Mouse (Mus musculus) hindbrain, embryonic 15.5 days (tissue): ENCODE data around the gene Agxt2. TPM values are rescaled to one million over a fixed set of nuclear protein-coding genes. Genes with fewer than 3 reads are reported as not detected.

ENCODE experiments used
- ATAC-seq: fragments of 200-750 bp; cut with Nextera tagmentation; 2 replicates; pipeline ENCODE4 v1.8.0; 2017; ENCODE audit warnings: low read depth, moderate number of reproducible peaks, moderate TSS enrichment; ENCODE audit not compliant: low FRiP score
- H3K27ac ChIP-seq: fragments of 300-500 bp; sonication (generic); replicated peaks from 2 replicates; pipeline ENCODE4 v1.5.1; 2015; ENCODE audit warnings: mild to moderate bottlenecking, inconsistent platforms
- H3K27me3 ChIP-seq: fragments of 300-500 bp; sonication (generic); 2 replicates; pipeline ENCODE4 v1.6.1; 2015; ENCODE audit warnings: control low read depth, inconsistent platforms
- H3K36me3 ChIP-seq: fragments of 300-500 bp; sonication (generic); 2 replicates; pipeline ENCODE4 v1.6.1; 2015; ENCODE audit warnings: control low read depth, inconsistent platforms
- H3K4me1 ChIP-seq: fragments of 300-500 bp; sonication (generic); replicated peaks from 2 replicates; pipeline ENCODE4 v1.6.1; 2015; ENCODE audit warnings: control low read depth, inconsistent platforms
- H3K4me2 ChIP-seq: fragments of 300-500 bp; sonication (generic); 2 replicates; pipeline ENCODE4 v1.6.1; 2015; ENCODE audit warnings: moderate library complexity, mild to moderate bottlenecking, inconsistent platforms
- H3K4me3 ChIP-seq: fragments of 300-500 bp; sonication (generic); 2 replicates; pipeline ENCODE4 v1.5.1; 2015; ENCODE audit warnings: mild to moderate bottlenecking, inconsistent platforms
- H3K9ac ChIP-seq: fragments of 300-500 bp; sonication (generic); 2 replicates; pipeline ENCODE4 v1.6.1; 2015; ENCODE audit warnings: inconsistent platforms
- H3K9me3 ChIP-seq: fragments of 300-500 bp; sonication (generic); 2 replicates; pipeline ENCODE4 v1.6.1; 2016; ENCODE audit warnings: control low read depth, inconsistent platforms
- WGBS: fragments of 180-500 bp; shearing (Covaris S2); methylation state at CpG from one replicate; pipeline ENCODE4 v1.1.7; 2015; 5-methylcytosine and 5-hydroxymethylcytosine counted together
- polyA plus RNA-seq: library from polyadenylated mRNA; unstranded; fragments of >200 nt; fragmentation: Nextera tagmentation; extraction: Ambion mirVana; gene quantifications from 2 replicates; pipeline ENCODE4 v1.2.1, GENCODE M21; 2015

The Agxt2 gene
- polyA plus RNA-seq, 1 experiment from 2014 or later, result not detected

- 81% methylated on average over 6 of the region's 6 CpGs for WGBS
- Histone ChIP-seq H3K4me1 (no peaks in the 10 kb centered on the region), H3K4me2 (no peak overlapping the region), H3K4me3 (no peak overlapping the region), H3K27me3 (no peaks in the 10 kb centered on the region), H3K36me3 (0 out of 2 replicates have a peak, but pooled peaks cover 13% of the 10 kb centered on the region), H3K9ac (no peak overlapping the region), H3K27ac (no peak overlapping the region), H3K9me3 (0 out of 2 replicates have a peak, but pooled peaks cover 3% of the 10 kb centered on the region)
- no peak for ATAC-seq
These were observed 81.6 kb downstream of the Agxt2 start for GRCm38 (mm10) chr15:10439963-10440362.

DNA sequence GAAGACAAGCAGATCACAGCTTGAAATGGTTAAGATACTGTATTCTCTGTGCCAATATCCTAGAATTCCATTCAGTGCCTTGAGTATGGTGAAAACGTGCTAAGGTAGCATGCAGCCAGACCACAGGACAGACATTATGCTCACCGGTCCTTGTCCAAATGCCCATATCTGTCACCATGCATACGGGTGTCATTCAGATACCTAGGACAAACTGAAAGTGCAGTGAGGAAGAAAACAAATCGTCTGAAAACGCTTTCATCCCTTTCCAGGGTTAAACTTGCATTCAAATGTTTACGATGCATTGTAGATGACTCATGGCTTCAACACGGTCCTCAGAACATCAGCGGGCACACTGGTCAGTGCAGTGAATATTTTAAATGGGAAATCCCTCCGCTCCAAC is 83.2 kb downstream of the Agxt2 start:
- Histone ChIP-seq H3K9ac (no peak overlapping the region), H3K9me3 (0 out of 2 replicates have a peak, but pooled peaks cover 1% of the 10 kb centered on the region), H3K4me2 (no peak overlapping the region), H3K27ac (no peak overlapping the region), H3K4me1 (no peaks in the 10 kb centered on the region), H3K27me3 (no peaks in the 10 kb centered on the region), H3K36me3 (peaks cover 15% of the 10 kb centered on the region), H3K4me3 (no peak overlapping the region)
- WGBS, result 92% methylated on average over 9 of the region's 9 CpGs
- no peak for ATAC-seq

GRCm38 (mm10) chr15:10442275-10442674 is 83.9 kb downstream of the Agxt2 start:
- H3K4me2 ChIP-seq, result no peak overlapping the region
- no peak overlapping the region for H3K9ac ChIP-seq
- H3K36me3 ChIP-seq, result peaks cover 19% of the 10 kb centered on the region
- H3K4me1 ChIP-seq, result no peaks in the 10 kb centered on the region
- ATAC-seq, result no peak
- H3K27me3 ChIP-seq, result no peaks in the 10 kb centered on the region
- WGBS, result 77% methylated on average over 1 of the region's 1 CpGs
- no peaks in the 10 kb centered on the region for H3K9me3 ChIP-seq
- H3K4me3 ChIP-seq, result no peak overlapping the region
- no peak overlapping the region for H3K27ac ChIP-seq

GRCm38 (mm10) chr15:10447102-10447501 is 88.8 kb downstream of the Agxt2 start:
- WGBS, result 94% methylated on average over 3 of the region's 3 CpGs
- Histone ChIP-seq H3K4me1 (no peaks in the 10 kb centered on the region), H3K27me3 (no peaks in the 10 kb centered on the region), H3K9ac (no peak overlapping the region), H3K9me3 (no peaks in the 10 kb centered on the region), H3K4me2 (no peak overlapping the region), H3K4me3 (no peak overlapping the region), H3K27ac (no peak overlapping the region), H3K36me3 (peaks cover 29% of the 10 kb centered on the region)
- ATAC-seq, result no peak

Other genes starting within 250 kb of the Agxt2 start
- 1.2 and 1.8 TPM in 2 replicates for gene Prlr, start 181.3 kb upstream of the Agxt2 start, polyA plus RNA-seq
- not detected in 2 replicates for gene Gm21973, start 33.2 kb upstream of the Agxt2 start, polyA plus RNA-seq
- 13.6 and 13.8 TPM in 2 replicates for gene Dnajc21, start 112.0 kb downstream of the Agxt2 start, polyA plus RNA-seq
- gene Brix1, start 127.4 kb downstream of the Agxt2 start, polyA plus RNA-seq, result 45.0 and 50.1 TPM in 2 replicates
- 25.6 and 25.9 TPM in 2 replicates for gene Rad1, start 127.5 kb downstream of the Agxt2 start, polyA plus RNA-seq
- not detected in 2 replicates for gene Ttc23l, start 200.1 kb downstream of the Agxt2 start, polyA plus RNA-seq